Mouse (Mus musculus) midbrain, embryonic 15.5 days (tissue): ENCODE measurements at regions not wholly inside any gene's neighbourhood (a gene's known extent, or its start where the extent isn't known, plus 50 kb on each side); places are given as distances from the start of the nearest gene placed in this dataset.

ENCODE experiments used
- ATAC-seq: fragments of 200-750 bp; cut with Nextera tagmentation; replicated peaks from 2 replicates; pipeline ENCODE4 v1.8.0; 2017; ENCODE audit warnings: moderate TSS enrichment
- H3K27ac ChIP-seq: fragments of 300-500 bp; sonication (generic); 2 replicates; pipeline ENCODE4 v1.5.1; 2015; ENCODE audit warnings: mild to moderate bottlenecking, inconsistent platforms
- H3K27me3 ChIP-seq: fragments of 300-500 bp; sonication (generic); replicated peaks from 2 replicates; pipeline ENCODE4 v1.6.1; 2015; ENCODE audit warnings: inconsistent platforms
- H3K36me3 ChIP-seq: fragments of 300-500 bp; sonication (generic); replicated peaks from 2 replicates; pipeline ENCODE4 v1.6.1; 2015; ENCODE audit warnings: inconsistent platforms
- H3K4me1 ChIP-seq: fragments of 300-500 bp; sonication (generic); 2 replicates; pipeline ENCODE4 v1.6.1; 2015; ENCODE audit warnings: inconsistent platforms
- H3K4me2 ChIP-seq: fragments of 300-500 bp; sonication (generic); 2 replicates; pipeline ENCODE4 v1.6.1; 2015; ENCODE audit warnings: inconsistent platforms, mild to moderate bottlenecking, moderate library complexity
- H3K4me3 ChIP-seq: fragments of 300-500 bp; sonication (generic); 2 replicates; pipeline ENCODE4 v1.5.1; 2015; ENCODE audit warnings: mild to moderate bottlenecking, inconsistent platforms
- H3K9ac ChIP-seq: fragments of 300-500 bp; sonication (generic); 2 replicates; pipeline ENCODE4 v1.6.1; 2015; ENCODE audit warnings: mild to moderate bottlenecking, inconsistent platforms
- H3K9me3 ChIP-seq: fragments of 300-500 bp; sonication (generic); 2 replicates; pipeline ENCODE4 v1.6.1; 2016; ENCODE audit warnings: inconsistent platforms
- WGBS: fragments of 180-500 bp; shearing (Covaris S2); methylation state at CpG from one replicate; pipeline ENCODE4 v1.1.7; 2015; ENCODE audit warnings: mixed read lengths; 5-methylcytosine and 5-hydroxymethylcytosine counted together

- Histone ChIP-seq H3K4me2 (no peak overlapping the region), H3K27ac (no peak overlapping the region), H3K27me3 (no peaks in the 10 kb centered on the region), H3K9ac (no peak overlapping the region), H3K36me3 (no peaks in the 10 kb centered on the region), H3K4me3 (no peak overlapping the region), H3K4me1 (no peaks in the 10 kb centered on the region), H3K9me3 (no peaks in the 10 kb centered on the region)
- ATAC-seq: no peak
- WGBS: 49% methylated on average over 12 of the region's 12 CpGs
Measured at GRCm38 (mm10) chr11:93808431-93808830, 77.1 kb downstream of the Utp18 start.

- no peak overlapping the region for H3K4me3 ChIP-seq
- no peak overlapping the region for H3K4me2 ChIP-seq
- 95% methylated on average over 2 of the region's 2 CpGs for WGBS
- no peak overlapping the region for H3K27ac ChIP-seq
- ATAC-seq: no peak
- H3K9ac ChIP-seq: no peak overlapping the region
- no peaks in the 10 kb centered on the region for H3K36me3 ChIP-seq
- no peaks in the 10 kb centered on the region for H3K9me3 ChIP-seq
- H3K4me1 ChIP-seq: no peaks in the 10 kb centered on the region
- no peaks in the 10 kb centered on the region for H3K27me3 ChIP-seq
Measured at GRCm38 (mm10) chr11:93807205-93807604, 78.4 kb downstream of the Utp18 start.

GRCm38 (mm10) chr11:93771143-93771940 lies 114.2 kb downstream of the Utp18 start:
- no peak for ATAC-seq
- H3K9ac ChIP-seq: no peak overlapping the region
- no peaks in the 10 kb centered on the region for H3K9me3 ChIP-seq
- H3K4me1 ChIP-seq: peaks cover 3% of the 10 kb centered on the region; the same call in 1 of the 2 replicates
- H3K36me3 ChIP-seq: no peaks in the 10 kb centered on the region
- H3K27ac ChIP-seq: no peak overlapping the region
- H3K4me3 ChIP-seq: no peak overlapping the region
- no peaks in the 10 kb centered on the region for H3K27me3 ChIP-seq
- no peak overlapping the region for H3K4me2 ChIP-seq
- WGBS: 69% methylated on average over 5 of the region's 5 CpGs

GRCm38 (mm10) chr11:93765961-93766360 lies 119.6 kb downstream of the Utp18 start:
- Histone ChIP-seq H3K36me3 (no peaks in the 10 kb centered on the region), H3K9ac (no peak overlapping the region), H3K4me1 (0 out of 2 replicates have a peak, but pooled peaks cover 6% of the 10 kb centered on the region), H3K9me3 (no peaks in the 10 kb centered on the region), H3K4me3 (no peak overlapping the region), H3K27ac (no peak overlapping the region), H3K4me2 (no peak overlapping the region), H3K27me3 (no peaks in the 10 kb centered on the region)
- 90% methylated on average over 4 of the region's 4 CpGs for WGBS
- no peak for ATAC-seq

- peak overlapping the region; percentile 7; the same call in 1 of the 2 replicates for H3K4me3 ChIP-seq
- WGBS: 22% methylated on average over 18 of the region's 18 CpGs
- no peak overlapping the region for H3K27ac ChIP-seq
- H3K4me1 ChIP-seq: 0 out of 2 replicates have a peak, but pooled peaks cover 6% of the 10 kb centered on the region
- ATAC-seq: peak; percentile 69
- H3K27me3 ChIP-seq: no peaks in the 10 kb centered on the region
- H3K9ac ChIP-seq: no peak overlapping the region
- no peaks in the 10 kb centered on the region for H3K36me3 ChIP-seq
- H3K9me3 ChIP-seq: no peaks in the 10 kb centered on the region
- peak overlapping the region; percentile 42 for H3K4me2 ChIP-seq
Measured at GRCm38 (mm10) chr11:93762832-93763530, 122.6 kb downstream of the Utp18 start.

GRCm38 (mm10) chr11:93757825-93758224 lies 127.7 kb downstream of the Utp18 start:
- Histone ChIP-seq H3K27ac (no peak overlapping the region), H3K9me3 (no peaks in the 10 kb centered on the region), H3K9ac (no peak overlapping the region), H3K4me1 (no peaks in the 10 kb centered on the region), H3K36me3 (no peaks in the 10 kb centered on the region), H3K27me3 (no peaks in the 10 kb centered on the region), H3K4me2 (no peak overlapping the region), H3K4me3 (no peak overlapping the region)
- ATAC-seq: no peak
- 91% methylated on average over 7 of the region's 7 CpGs for WGBS

- Histone ChIP-seq H3K4me3 (no peak overlapping the region), H3K4me2 (no peak overlapping the region), H3K9ac (no peak overlapping the region), H3K36me3 (no peaks in the 10 kb centered on the region), H3K4me1 (no peaks in the 10 kb centered on the region), H3K27me3 (no peaks in the 10 kb centered on the region), H3K27ac (no peak overlapping the region), H3K9me3 (no peaks in the 10 kb centered on the region)
- 93% methylated on average over 10 of the region's 10 CpGs for WGBS
- ATAC-seq: no peak
Measured at GRCm38 (mm10) chr11:93736618-93737017, 148.9 kb downstream of the Utp18 start.

GRCm38 (mm10) chr11:93733568-93734185 lies 151.9 kb downstream of the Utp18 start:
- Histone ChIP-seq H3K4me1 (no peaks in the 10 kb centered on the region), H3K36me3 (no peaks in the 10 kb centered on the region), H3K27me3 (no peaks in the 10 kb centered on the region), H3K4me2 (no peak overlapping the region), H3K9ac (no peak overlapping the region), H3K27ac (no peak overlapping the region), H3K9me3 (no peaks in the 10 kb centered on the region), H3K4me3 (no peak overlapping the region)
- no peak for ATAC-seq
- 56% methylated on average over 11 of the region's 11 CpGs for whole genome bisulfite sequencing

- Histone ChIP-seq H3K4me2 (no peak overlapping the region), H3K9me3 (no peaks in the 10 kb centered on the region), H3K9ac (no peak overlapping the region), H3K27me3 (no peaks in the 10 kb centered on the region), H3K4me1 (no peaks in the 10 kb centered on the region), H3K27ac (no peak overlapping the region), H3K36me3 (no peaks in the 10 kb centered on the region), H3K4me3 (no peak overlapping the region)
- 92% methylated on average over 9 of the region's 9 CpGs for WGBS
- no peak for ATAC-seq
Measured at GRCm38 (mm10) chr11:93729119-93729518, 156.4 kb downstream of the Utp18 start.

- ATAC-seq: no peak
- Histone ChIP-seq H3K27me3 (no peaks in the 10 kb centered on the region), H3K9ac (no peak overlapping the region), H3K27ac (no peak overlapping the region), H3K9me3 (no peaks in the 10 kb centered on the region), H3K4me2 (no peak overlapping the region), H3K4me1 (no peaks in the 10 kb centered on the region), H3K36me3 (no peaks in the 10 kb centered on the region), H3K4me3 (no peak overlapping the region)
- WGBS: 55% methylated on average over 6 of the region's 6 CpGs
Measured at GRCm38 (mm10) chr11:93725242-93725641, 160.3 kb downstream of the Utp18 start.

- no peak overlapping the region for H3K27ac ChIP-seq
- no peaks in the 10 kb centered on the region for H3K4me1 ChIP-seq
- no peak for ATAC-seq
- no peaks in the 10 kb centered on the region for H3K27me3 ChIP-seq
- no peak overlapping the region for H3K9ac ChIP-seq
- H3K9me3 ChIP-seq: no peaks in the 10 kb centered on the region
- H3K36me3 ChIP-seq: no peaks in the 10 kb centered on the region
- WGBS: 60% methylated on average over 2 of the region's 2 CpGs
- no peak overlapping the region for H3K4me2 ChIP-seq
- no peak overlapping the region for H3K4me3 ChIP-seq
Measured at GRCm38 (mm10) chr11:93719141-93719540, 166.4 kb downstream of the Utp18 start.

- ATAC-seq: no peak
Measured at GRCm38 (mm10) chr11:93709686-93710085, 175.9 kb downstream of the Utp18 start.

More at GRCm38 (mm10) chr11:93709686-93710085, 175.9 kb downstream of the Utp18 start:
- Histone ChIP-seq H3K27ac (no peak overlapping the region), H3K4me2 (no peak overlapping the region), H3K36me3 (no peaks in the 10 kb centered on the region), H3K9ac (no peak overlapping the region), H3K9me3 (no peaks in the 10 kb centered on the region), H3K27me3 (no peaks in the 10 kb centered on the region), H3K4me3 (no peak overlapping the region), H3K4me1 (no peaks in the 10 kb centered on the region)
- 87% methylated on average over 4 of the region's 4 CpGs for WGBS
